16 mouse cellular contexts compared by ENCODE assay signal in the genomic region with DNA sequence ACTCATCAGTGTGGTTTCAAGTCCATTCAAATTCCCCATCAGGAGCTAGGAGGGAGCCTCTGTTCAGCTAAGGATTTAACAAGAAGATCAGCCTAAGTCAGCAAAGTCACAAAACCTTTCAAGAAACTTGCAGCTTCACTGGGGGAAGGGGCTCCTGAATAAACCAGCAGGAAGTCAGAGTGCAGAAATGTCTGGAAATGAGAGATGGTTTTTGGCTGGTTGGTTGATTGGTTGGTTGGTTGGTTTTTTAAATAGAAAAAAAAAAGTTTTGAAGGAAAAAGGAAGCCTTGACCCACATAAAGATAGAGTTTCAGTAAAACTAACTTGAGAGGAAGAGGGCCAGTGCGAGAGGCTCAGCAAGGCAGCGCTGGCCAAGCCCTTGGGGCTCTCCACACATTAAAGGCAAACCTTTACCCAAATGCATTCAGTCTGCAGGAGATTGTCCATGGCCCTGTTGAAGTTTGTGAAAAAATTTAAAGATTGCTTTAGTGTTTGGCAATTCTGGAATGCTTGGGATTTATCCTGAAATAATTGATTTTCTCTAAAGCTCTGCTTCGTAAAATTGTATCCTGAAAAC. TPM values are rescaled to one million over a fixed set of nuclear protein-coding genes. Genes with fewer than 3 reads are reported as not detected.
DNase-seq lines count a peak whose midpoint lies in the region; ATAC-seq and TF ChIP-seq lines count a peak whose summit lies in the region.
"Had no signal": no experiment of that assay in that cellular context is flagged by ENCODE, and none has a peak within 500 bp of the region (broad histone marks: within the 10 kb centered on the region; RNA-seq: fewer than 3 reads in every experiment).

No protein-coding gene starts in this region.

- H3K36me3 ChIP-seq in kidney, postnatal 0 days (ENCODE audit: insufficient read depth, low read length) = no peaks in the 10 kb centered on the region
- no peaks in the 10 kb centered on the region for H3K36me3 ChIP-seq in embryonic facial prominence, embryonic 10.5 days (replicated peaks)
- H3K36me3 ChIP-seq in limb, embryonic 14.5 days (ENCODE audit: control insufficient read depth, insufficient read depth, low read length) = no peaks in the 10 kb centered on the region
- H3K36me3 ChIP-seq: G1E had no signal

- no peaks in the 10 kb centered on the region for H3K9me3 ChIP-seq in kidney, postnatal 0 days (replicated peaks; ENCODE audit: low read length)
- no peaks in the 10 kb centered on the region for H3K9me3 ChIP-seq in embryonic facial prominence, embryonic 10.5 days
- no peaks in the 10 kb centered on the region for H3K9me3 ChIP-seq in limb, embryonic 14.5 days (ENCODE audit: control insufficient read depth, low read length)
- H3K9me3 ChIP-seq: G1E had no signal

- no peak overlapping the region for H3K4me2 ChIP-seq in kidney, postnatal 0 days (ENCODE audit: low read length)
- no peak overlapping the region for H3K4me2 ChIP-seq in limb, embryonic 14.5 days (replicated peaks; ENCODE audit: low read depth, low read length, severe bottlenecking)
- H3K4me2 ChIP-seq: midbrain, embryonic 11.5 days had no signal

- ATAC-seq in kidney, postnatal 0 days (replicated peaks; ENCODE audit: low FRiP score, low read depth) = no peak
- ATAC-seq in limb, embryonic 14.5 days (ENCODE audit: low FRiP score, low read depth) = no peak

- H3K27me3 ChIP-seq in kidney, postnatal 0 days (ENCODE audit: insufficient read depth, low read length) = no peaks in the 10 kb centered on the region
- no peaks in the 10 kb centered on the region for H3K27me3 ChIP-seq in embryonic facial prominence, embryonic 10.5 days (replicated peaks; ENCODE audit: low read depth, poor library complexity, severe bottlenecking)
- no peaks in the 10 kb centered on the region for H3K27me3 ChIP-seq in limb, embryonic 14.5 days (ENCODE audit: control insufficient read depth, insufficient read depth, low read length)

- H3K9ac ChIP-seq in kidney, postnatal 0 days (ENCODE audit: low read depth, low read length) = no peak overlapping the region
- no peak overlapping the region for H3K9ac ChIP-seq in limb, embryonic 14.5 days (ENCODE audit: low read depth, low read length, severe bottlenecking)
- H3K9ac ChIP-seq: liver, embryonic 14.5 days had no signal

- intact Hi-C loops in gastrocnemius, adult 2 months (cut with DNase I) = no loop called here
- intact Hi-C loops in gastrocnemius, postnatal 36 days (cut with DNase I) = no loop called here

- H3K4me1 ChIP-seq in kidney, postnatal 0 days (replicated peaks; ENCODE audit: insufficient read depth, low read length) = peaks cover 19% of the 10 kb centered on the region
- H3K4me1 ChIP-seq in embryonic facial prominence, embryonic 10.5 days = peaks cover 64% of the 10 kb centered on the region
- peaks cover 55% of the 10 kb centered on the region for H3K4me1 ChIP-seq in limb, embryonic 14.5 days (ENCODE audit: control insufficient read depth, insufficient read depth, low read length)

- no peak for DNase-seq in gastrocnemius, adult 2 months
- DNase-seq in gastrocnemius, postnatal 36 days = no peak
- peak; percentile 66 for DNase-seq in kidney, postnatal 0 days (ENCODE audit: low spot score)
- DNase-seq in kidney, postnatal 25 days = no peak
- no peak for DNase-seq in embryonic facial prominence, embryonic 10.5 days (ENCODE audit: low spot score)
- DNase-seq in limb, embryonic 14.5 days (ENCODE audit: low spot score) = peak; percentile 55
- no peak for DNase-seq in adrenal gland, adult 2 months
- no peak for DNase-seq in cerebellum, adult 11-12 months
- DNase-seq: B cell, adult 2 months; cerebellum, adult 9-11 months; heart, postnatal 10 days; kidney, adult 8-10 months; thymus, adult 2 months had no signal

- TF ChIP-seq POLR2A in limb, embryonic 14.5 days (IDR thresholded peaks at IDR 0.05; ENCODE audit: borderline replicate concordance, extremely low read depth, insufficient read depth, insufficient read length) = no peak

- H3K4me3 ChIP-seq in gastrocnemius, adult 2 months = no peak overlapping the region
- no peak overlapping the region for H3K4me3 ChIP-seq in kidney, postnatal 0 days (replicated peaks; ENCODE audit: low read depth, low read length)
- H3K4me3 ChIP-seq in embryonic facial prominence, embryonic 10.5 days = no peak overlapping the region
- no peak overlapping the region for H3K4me3 ChIP-seq in limb, embryonic 14.5 days (replicated peaks; ENCODE audit: low read length)

- H3K27ac ChIP-seq in gastrocnemius, adult 2 months = peak overlapping the region; percentile 84
- H3K27ac ChIP-seq in kidney, postnatal 0 days = peak overlapping the region; percentile 33
- H3K27ac ChIP-seq in embryonic facial prominence, embryonic 10.5 days (replicated peaks) = peak overlapping the region; percentile 90
- H3K27ac ChIP-seq in limb, embryonic 14.5 days (replicated peaks; ENCODE audit: low read depth, low read length) = peak overlapping the region; percentile 99
- H3K27ac ChIP-seq: liver, embryonic 14.5 days had no signal

- TF ChIP-seq CTCF in gastrocnemius, adult 2 months (IDR thresholded peaks at IDR 0.05) = no peak
- no peak for TF ChIP-seq CTCF in kidney, postnatal 0 days (IDR thresholded peaks at IDR 0.05; ENCODE audit: low read depth)

- 37% methylated on average over 3 of the region's 3 CpGs for WGBS in kidney, postnatal 0 days
- WGBS in embryonic facial prominence, embryonic 10.5 days = 53% methylated on average over 3 of the region's 3 CpGs
- WGBS in limb, embryonic 14.5 days = 9% methylated on average over 3 of the region's 3 CpGs

RNA-seq across cellular contexts. Expression of a gene that starts 18.9 kb away (rescaled TPM):
- 10 to 100 TPM; 18.5 to 25.2 TPM for total RNA-seq in gastrocnemius, adult 2 months (2021)
- 10 to 100 TPM; 20.7 to 21.9 TPM for total RNA-seq in gastrocnemius, postnatal 36 days (2021)
- polyA plus RNA-seq in kidney, postnatal 0 days (2015; fragmentation: Nextera tagmentation; extraction: Ambion mirVana) = 52.1 and 53.4 TPM in 2 replicates
- polyA plus RNA-seq in embryonic facial prominence, embryonic 10.5 days (2016; fragmentation: Nextera tagmentation; extraction: Ambion mirVana) = 53.4 and 56.2 TPM in 2 replicates
- 15.2 and 28.1 TPM in 2 replicates for polyA plus RNA-seq in limb, embryonic 14.5 days (2012; rRNA removed)
- 44.1 and 45.3 TPM in 2 replicates for polyA plus RNA-seq in limb, embryonic 14.5 days (2014; fragmentation: Nextera tagmentation; extraction: Ambion mirVana)
- 10 to 100 TPM; 26.8 to 41.6 TPM for total RNA-seq in adrenal gland, adult 2 months (2021)
- 2.6 TPM in 2 replicates for polyA plus RNA-seq in adrenal gland, adult 2 months (2012; rRNA removed)

RNA-seq across cellular contexts. Expression of a gene that starts 19.1 kb away (rescaled TPM):
- 100 to 1,000 TPM; 217 to 239 TPM for total RNA-seq in gastrocnemius, adult 2 months (2021)
- 100 to 1,000 TPM; 186 to 195 TPM for total RNA-seq in gastrocnemius, postnatal 36 days (2021)
- 213 and 222 TPM in 2 replicates for polyA plus RNA-seq in kidney, postnatal 0 days (2015; fragmentation: Nextera tagmentation; extraction: Ambion mirVana)
- 146 and 164 TPM in 2 replicates for polyA plus RNA-seq in embryonic facial prominence, embryonic 10.5 days (2016; fragmentation: Nextera tagmentation; extraction: Ambion mirVana)
- polyA plus RNA-seq in limb, embryonic 14.5 days (2012; rRNA removed) = 88.7 and 191 TPM in 2 replicates
- 169 and 177 TPM in 2 replicates for polyA plus RNA-seq in limb, embryonic 14.5 days (2014; fragmentation: Nextera tagmentation; extraction: Ambion mirVana)
- 100 to 1,000 TPM; 386 to 423 TPM for total RNA-seq in adrenal gland, adult 2 months (2021)
- 31.7 and 41.1 TPM in 2 replicates for polyA plus RNA-seq in adrenal gland, adult 2 months (2012; rRNA removed)

Comparison
In these comparisons a context has a peak if more than half of its experiments do, and no peak if none do; other contexts are left out.
1. DNase-seq: peak in kidney, postnatal 0 days (single experiment) and limb, embryonic 14.5 days (single experiment); none in gastrocnemius, adult 2 months (single experiment), gastrocnemius, postnatal 36 days (0 of 2), kidney, postnatal 25 days (0 of 2), embryonic facial prominence, embryonic 10.5 days (single experiment), adrenal gland, adult 2 months (single experiment) and cerebellum, adult 11-12 months (single experiment).
2. H3K27ac ChIP-seq: peak in every context shown above with its lines; median percentile 99 in limb, embryonic 14.5 days; 90 in embryonic facial prominence, embryonic 10.5 days; 84 in gastrocnemius, adult 2 months; 33 in kidney, postnatal 0 days.